Mouse (Mus musculus) gastrocnemius, postnatal 36 days (tissue): Measurements from ENCODE around the gene Secisbp2. TPM values are rescaled to one million over a fixed set of nuclear protein-coding genes. Genes with fewer than 3 reads are reported as not detected.

Source experiments
- DNase-seq, 2 experiments: peaks; one replicate each; pipeline ENCODE4 v3.0.0; 2022
- intact Hi-C: fragments of 180-260 bp; cut with DNase I; formaldehyde crosslinking; loops from one replicate; pipeline ENCODE4 v1.15.1; 2025
- total RNA-seq, 2 experiments: library from RNA; stranded (reverse); gene quantifications; 2 replicates each; pipeline ENCODE4 v1.2.3; 2021

Gene Secisbp2
- total RNA-seq, 2 experiments from 2014 or later, result 8.4 to 8.9 TPM

DNA sequence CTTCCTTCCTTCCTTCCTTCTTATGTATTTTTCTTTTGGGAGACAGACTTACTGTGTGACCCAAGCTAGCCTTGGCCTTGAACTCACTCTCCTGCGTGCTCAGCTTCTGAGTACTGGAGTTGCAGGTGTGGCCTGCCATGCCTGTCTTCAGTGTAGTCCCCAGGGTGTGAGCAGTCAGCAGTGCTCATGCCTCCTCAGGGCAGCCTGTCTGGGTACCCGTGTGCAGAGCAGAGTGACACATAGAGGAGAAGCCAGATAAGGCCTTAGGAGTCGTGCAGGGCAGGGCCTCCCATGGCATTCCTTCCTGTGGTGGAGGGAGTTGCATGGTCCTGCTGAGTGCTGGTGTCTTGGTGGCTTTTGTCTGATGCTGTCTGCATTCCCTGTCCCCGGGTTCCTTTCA, 27.8 kb downstream of the Secisbp2 start:
- intact Hi-C loops, result no loop called here
- no peak for DNase-seq

GRCm38 (mm10) chr13:51681076-51681475, 29.6 kb downstream of the Secisbp2 start:
- intact Hi-C loops, result no loop called here
- no peak for DNase-seq

DNA sequence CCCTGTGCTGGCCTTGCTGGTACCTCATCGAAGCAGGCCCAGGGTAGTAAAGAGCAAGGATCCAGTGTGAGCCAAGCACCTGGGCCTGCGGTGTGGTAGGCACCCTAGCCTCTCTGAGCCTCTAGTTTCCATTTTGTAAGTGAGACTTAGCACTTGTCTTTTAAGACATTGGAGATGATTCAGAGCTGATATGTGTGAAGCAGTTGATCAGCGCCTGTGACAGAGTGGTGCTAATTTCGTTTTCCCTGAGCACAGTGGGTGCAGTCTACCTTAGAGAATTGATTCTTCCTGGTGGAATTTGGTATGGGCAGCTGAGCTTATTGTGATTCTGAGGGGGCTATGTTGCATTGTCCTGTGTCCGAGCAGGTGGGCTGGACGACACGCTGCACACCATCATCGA, 30.1 kb downstream of the Secisbp2 start:
- intact Hi-C loops, result no loop called here
- DNase-seq, result no peak

DNA sequence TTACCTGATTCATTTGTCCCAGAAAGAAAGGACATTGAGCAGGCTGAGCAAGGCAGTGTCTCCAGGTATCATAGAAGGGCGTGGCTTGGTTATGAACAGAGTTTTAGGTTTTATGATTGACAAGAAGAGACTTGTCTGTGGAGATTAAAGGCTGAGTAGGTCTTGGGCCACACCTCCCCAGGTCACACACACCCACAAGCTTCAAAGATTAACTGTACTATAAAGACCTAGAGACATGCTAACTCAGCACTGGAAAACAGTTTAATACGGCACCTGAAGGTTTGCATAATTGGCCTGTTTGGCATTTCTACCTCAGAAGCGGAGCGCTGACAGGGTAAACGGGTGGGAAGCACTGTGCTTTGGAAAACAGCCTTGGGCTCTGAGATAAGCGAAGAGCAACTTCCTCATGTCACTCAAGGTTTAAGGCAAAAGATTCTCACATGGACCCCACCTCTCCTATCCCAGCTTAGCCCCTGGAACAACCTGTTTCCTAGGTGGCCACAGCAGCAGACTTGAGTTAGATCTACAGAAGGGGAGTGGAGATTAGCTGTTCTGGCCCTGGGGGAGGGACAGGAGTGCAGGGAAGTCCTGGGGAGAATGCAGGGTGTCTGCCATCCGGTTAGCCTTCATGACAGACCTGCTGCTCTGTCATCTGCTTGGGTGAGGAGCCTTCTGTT, 33.9 kb downstream of the Secisbp2 start:
- no peak for DNase-seq
- intact Hi-C loops, result no loop called here

- intact Hi-C loops, result no loop called here
- no peak for DNase-seq
These were observed 35.5 kb downstream of the Secisbp2 start for GRCm38 (mm10) chr13:51686966-51687365.

DNA sequence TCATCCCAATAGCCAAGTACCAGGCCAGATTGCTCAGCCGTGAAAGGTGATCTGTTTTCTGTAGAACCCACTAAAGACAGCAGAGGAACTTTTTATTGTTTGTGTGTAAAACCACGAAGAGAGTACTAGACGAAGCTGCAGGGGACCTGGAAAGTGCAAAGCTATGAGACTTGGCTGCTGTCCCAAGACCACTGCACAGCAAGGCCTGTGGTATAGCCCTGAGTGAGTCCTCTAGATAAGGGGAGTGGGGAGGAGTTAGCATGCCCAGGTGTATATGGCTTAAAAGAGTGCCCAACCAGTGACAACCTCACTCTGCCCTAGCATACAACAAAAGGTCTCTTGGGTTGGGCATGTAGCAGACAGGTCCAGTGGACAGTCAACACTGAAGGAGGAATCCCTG, 37.2 kb downstream of the Secisbp2 start:
- intact Hi-C loops, result no loop called here
- DNase-seq, result no peak

- intact Hi-C loops, result no loop called here
- DNase-seq, result no peak
These were observed 45.0 kb downstream of the Secisbp2 start for GRCm38 (mm10) chr13:51696481-51696880.

DNA sequence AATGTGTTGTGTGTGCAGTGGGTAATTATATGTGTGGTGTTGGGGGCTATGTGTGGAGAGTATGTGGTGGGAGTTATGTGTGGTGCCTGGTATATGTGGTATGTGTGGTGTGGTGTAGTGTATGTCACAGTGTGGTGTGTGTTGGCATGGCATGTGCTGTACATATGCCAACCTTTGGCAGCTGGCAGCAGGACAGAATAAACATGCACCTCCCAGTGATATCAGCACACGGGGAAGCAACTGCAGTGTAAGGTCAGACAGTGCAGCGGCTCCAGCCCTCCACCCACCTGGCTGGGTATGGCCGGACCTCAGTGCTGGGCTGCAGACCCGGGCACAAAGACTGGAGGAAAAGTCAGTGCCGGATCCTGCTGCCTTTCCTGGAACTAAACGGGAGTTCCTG, 46.0 kb downstream of the Secisbp2 start:
- no peak for DNase-seq

GRCm38 (mm10) chr13:51697897-51698296, 46.4 kb downstream of the Secisbp2 start:
- intact Hi-C loops, result no loop called here
- no peak for DNase-seq

More for the DNA sequence above, 46.0 kb downstream of the Secisbp2 start:
- intact Hi-C loops, result no loop called here

GRCm38 (mm10) chr13:51698318-51698717, 46.8 kb downstream of the Secisbp2 start:
- DNase-seq, result no peak
- intact Hi-C loops, result no loop called here

GRCm38 (mm10) chr13:51703893-51704292, 52.4 kb downstream of the Secisbp2 start:
- intact Hi-C loops, result no loop called here
- DNase-seq, result no peak

GRCm38 (mm10) chr13:51705882-51706854, 54.7 kb downstream of the Secisbp2 start:
- intact Hi-C loops, result no loop called here
- DNase-seq, result no peak

GRCm38 (mm10) chr13:51710738-51711137, 59.2 kb downstream of the Secisbp2 start:
- no peak for DNase-seq
- intact Hi-C loops, result no loop called here

DNA sequence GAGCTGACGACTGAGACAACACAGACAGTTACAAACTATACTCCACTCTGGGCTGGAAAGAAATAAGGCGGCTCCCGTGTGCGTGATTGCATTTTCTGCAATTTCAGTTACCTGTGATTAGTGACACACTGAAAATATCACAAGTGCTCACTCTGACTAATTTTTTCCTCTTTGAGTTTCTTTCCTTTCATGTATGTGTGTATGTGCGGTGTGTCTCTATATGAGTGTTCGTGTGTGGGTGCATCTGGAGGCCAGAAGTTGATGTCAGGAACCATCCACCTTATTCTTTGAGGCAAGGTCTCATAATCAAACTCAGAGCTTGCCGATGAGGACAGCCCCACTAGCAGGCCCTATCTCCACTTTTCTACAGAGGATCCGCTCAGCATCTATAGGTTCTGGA, 60.5 kb downstream of the Secisbp2 start:
- intact Hi-C loops, result no loop called here
- DNase-seq, result no peak

GRCm38 (mm10) chr13:51716350-51717263, 65.1 kb downstream of the Secisbp2 start:
- DNase-seq, result no peak
- intact Hi-C loops, result no loop called here

DNA sequence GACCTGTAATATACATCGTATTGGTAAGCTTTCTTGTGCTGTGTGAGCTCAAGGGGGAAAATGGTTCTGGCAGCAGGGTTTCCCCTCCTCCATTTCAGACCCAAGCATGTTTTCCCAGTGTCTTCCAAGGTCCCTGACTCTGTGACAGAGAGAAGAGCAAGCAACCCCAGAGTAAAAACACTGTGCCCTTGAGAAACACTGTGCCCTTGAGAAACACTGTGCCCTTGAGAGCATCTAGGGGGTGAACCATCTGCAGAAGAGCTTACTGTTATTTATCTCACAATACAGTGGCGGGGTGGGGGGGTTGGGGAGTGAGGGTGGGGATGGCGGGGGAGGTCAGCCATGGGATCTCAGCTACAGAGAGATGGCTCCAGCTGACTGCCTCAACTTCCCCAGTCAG, 67.8 kb downstream of the Secisbp2 start:
- intact Hi-C loops, result no loop called here
- DNase-seq, result no peak

- intact Hi-C loops, result no loop called here
These were observed 69.1 kb downstream of the Secisbp2 start for GRCm38 (mm10) chr13:51720556-51720955.

GRCm38 (mm10) chr13:51723114-51723513, 71.6 kb downstream of the Secisbp2 start:
- intact Hi-C loops, result no loop called here
- DNase-seq, result no peak

More at GRCm38 (mm10) chr13:51720556-51720955, 69.1 kb downstream of the Secisbp2 start:
- no peak for DNase-seq

GRCm38 (mm10) chr13:51724566-51724965, 73.1 kb downstream of the Secisbp2 start:
- DNase-seq, result no peak
- intact Hi-C loops, result no loop called here

DNA sequence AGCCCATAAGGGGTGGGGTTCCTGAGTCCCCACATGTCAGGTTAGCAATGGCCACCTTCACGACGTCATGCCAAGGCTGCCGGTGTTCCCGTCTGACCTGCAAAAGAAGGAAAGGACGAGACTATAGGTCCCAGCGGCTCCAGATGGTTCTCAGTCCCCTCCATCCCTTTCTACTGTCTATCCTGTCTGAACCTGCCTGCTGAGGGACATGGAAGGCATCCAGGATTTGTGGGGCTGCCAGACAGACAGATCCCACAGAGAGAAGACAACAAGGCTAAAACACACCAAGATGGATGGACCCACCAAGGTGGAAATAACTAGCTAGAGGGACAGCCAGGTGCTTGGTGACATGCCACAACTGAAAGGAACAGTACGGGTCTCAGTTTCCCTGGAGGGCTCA, 73.9 kb downstream of the Secisbp2 start:
- intact Hi-C loops, result no loop called here
- DNase-seq, result no peak
